Mouse (Mus musculus): Measurements from ENCODE around the gene Mdc1. TPM values are rescaled to one million over a fixed set of nuclear protein-coding genes. Genes with fewer than 3 reads are reported as not detected.

The Mdc1 gene
- 1.2 and 2.3 TPM in 2 replicates for polyA plus RNA-seq (2012; ENCODE audit: insufficient read depth, low replicate concordance)

DNA sequence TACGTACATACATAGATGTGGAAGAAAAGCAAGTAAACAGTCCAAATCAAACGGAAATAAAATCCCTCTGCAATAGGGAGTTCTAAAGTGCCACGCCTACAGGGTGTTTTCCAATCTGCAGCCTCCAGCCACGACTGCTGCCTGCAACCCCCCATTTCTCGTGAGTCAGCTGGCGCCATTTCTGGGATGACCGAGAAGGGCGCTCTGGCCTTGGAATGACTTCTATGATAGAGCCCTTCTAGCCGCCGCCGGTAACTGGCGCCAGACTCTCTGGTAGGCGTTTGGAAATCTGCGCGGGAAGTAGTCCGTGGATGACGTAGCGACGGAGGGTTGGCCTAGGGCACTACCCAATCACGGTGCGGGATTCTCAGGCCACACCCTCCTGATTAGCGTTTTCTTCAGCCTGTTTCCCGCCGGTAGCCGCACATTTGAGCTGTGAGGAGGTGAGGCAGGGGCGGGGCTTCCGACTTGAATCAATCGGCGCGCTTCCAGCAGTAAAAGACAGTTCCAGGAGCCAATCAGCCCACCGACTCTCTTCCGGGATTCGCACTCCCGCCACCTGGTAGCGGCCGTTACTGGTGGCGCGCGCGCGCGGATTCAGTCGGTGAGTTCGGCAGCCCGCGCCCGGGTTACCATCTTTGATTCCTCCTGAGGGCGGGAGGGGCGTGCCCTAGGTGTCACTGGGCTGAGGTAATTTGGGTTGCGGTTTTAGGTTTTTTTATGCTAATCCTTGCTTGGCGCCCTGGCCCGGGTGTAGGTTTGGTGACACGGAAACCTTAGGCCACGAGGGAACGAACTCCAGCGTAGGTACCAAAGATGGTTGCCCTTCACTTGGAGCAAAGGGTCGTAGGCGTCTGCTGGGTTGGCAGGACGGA is at the start of gene Mdc1:
TSS of gene Mdc1 (plus strand) at position 440 of the 875 bp plus-strand sequence.
- TF ChIP-seq GATA1 (IDR thresholded peaks at IDR 0.05; ENCODE audit: borderline replicate concordance, low read length) (no peak), FLI1 (IDR thresholded peaks at IDR 0.05; ENCODE audit: low read length) (peak; percentile 37; the same call in 1 of the 2 replicates)
- H3K9me3 ChIP-seq: no peaks in the 10 kb centered on the region
- H3K4me3 ChIP-seq (replicated peaks): peak within 1 kb of the TSS; percentile 92
- no peaks in the 10 kb centered on the region for H3K27me3 ChIP-seq (replicated peaks)
- peaks cover 27% of the 10 kb centered on the region for H3K36me3 ChIP-seq (replicated peaks; ENCODE audit: low read length)
- peaks cover 37% of the 10 kb centered on the region for H3K4me1 ChIP-seq

DNA sequence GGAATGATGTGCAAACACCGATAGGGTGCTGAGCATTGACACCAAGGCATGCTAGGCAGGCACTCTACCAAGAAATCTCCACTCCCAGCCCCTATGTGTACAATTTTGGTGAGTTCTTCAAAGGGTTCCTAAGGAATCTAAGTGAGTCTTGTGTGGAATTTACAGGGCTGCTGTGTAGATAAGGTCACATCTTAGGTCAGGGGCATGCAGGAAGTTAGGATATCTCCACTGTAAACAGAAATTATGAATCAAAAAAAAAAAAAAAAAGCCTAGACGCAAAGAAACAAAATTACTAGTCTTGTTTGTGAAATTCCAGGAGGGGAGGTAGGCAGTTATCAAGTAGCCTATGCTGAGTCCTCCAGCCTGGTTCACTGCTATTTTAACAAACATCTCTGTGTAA is 48.5 kb upstream of the Mdc1 start:
- Histone ChIP-seq H3K36me3 (replicated peaks; ENCODE audit: low read length) (no peaks in the 10 kb centered on the region), H3K9me3 (0 out of 2 replicates have a peak, but pooled peaks cover 3% of the 10 kb centered on the region), H3K4me3 (replicated peaks) (no peak overlapping the region), H3K27me3 (replicated peaks) (peaks cover 14% of the 10 kb centered on the region), H3K4me1 (peaks cover 25% of the 10 kb centered on the region)
- TF ChIP-seq GATA1 (IDR thresholded peaks at IDR 0.05; ENCODE audit: borderline replicate concordance, low read length) (no peak), FLI1 (IDR thresholded peaks at IDR 0.05; ENCODE audit: low read length) (no peak)

GRCm38 (mm10) chr17:35795099-35795498 is 46.2 kb upstream of the Mdc1 start:
- Histone ChIP-seq H3K27me3 (replicated peaks) (peaks cover 7% of the 10 kb centered on the region), H3K36me3 (replicated peaks; ENCODE audit: low read length) (no peaks in the 10 kb centered on the region), H3K4me3 (replicated peaks) (no peak overlapping the region), H3K4me1 (peaks cover 29% of the 10 kb centered on the region), H3K9me3 (peaks cover 15% of the 10 kb centered on the region)
- TF ChIP-seq GATA1 (IDR thresholded peaks at IDR 0.05; ENCODE audit: borderline replicate concordance, low read length) (no peak), FLI1 (IDR thresholded peaks at IDR 0.05; ENCODE audit: low read length) (no peak)

GRCm38 (mm10) chr17:35795656-35796055 is 45.7 kb upstream of the Mdc1 start:
- peaks cover 29% of the 10 kb centered on the region for H3K4me1 ChIP-seq
- H3K27me3 ChIP-seq (replicated peaks): peaks cover 4% of the 10 kb centered on the region
- peaks cover 15% of the 10 kb centered on the region for H3K9me3 ChIP-seq
- no peak overlapping the region for H3K4me3 ChIP-seq (replicated peaks)
- TF ChIP-seq GATA1 (IDR thresholded peaks at IDR 0.05; ENCODE audit: borderline replicate concordance, low read length) (no peak), FLI1 (IDR thresholded peaks at IDR 0.05; ENCODE audit: low read length) (no peak)
- no peaks in the 10 kb centered on the region for H3K36me3 ChIP-seq (replicated peaks; ENCODE audit: low read length)

- peaks cover 29% of the 10 kb centered on the region for H3K4me1 ChIP-seq
Observed at GRCm38 (mm10) chr17:35796835-35797234, 44.5 kb upstream of the Mdc1 start.

GRCm38 (mm10) chr17:35800905-35801304 is 40.4 kb upstream of the Mdc1 start:
- H3K36me3 ChIP-seq (replicated peaks; ENCODE audit: low read length): no peaks in the 10 kb centered on the region
- peaks cover 24% of the 10 kb centered on the region for H3K27me3 ChIP-seq (replicated peaks)
- peaks cover 14% of the 10 kb centered on the region for H3K4me1 ChIP-seq
- no peak overlapping the region for H3K4me3 ChIP-seq (replicated peaks)
- H3K9me3 ChIP-seq: peaks cover 14% of the 10 kb centered on the region
- TF ChIP-seq GATA1 (IDR thresholded peaks at IDR 0.05; ENCODE audit: borderline replicate concordance, low read length): no peak

More at GRCm38 (mm10) chr17:35796835-35797234, 44.5 kb upstream of the Mdc1 start:
- Histone ChIP-seq H3K9me3 (peaks cover 15% of the 10 kb centered on the region), H3K36me3 (replicated peaks; ENCODE audit: low read length) (no peaks in the 10 kb centered on the region), H3K27me3 (replicated peaks) (peaks cover 5% of the 10 kb centered on the region), H3K4me3 (replicated peaks) (no peak overlapping the region)
- TF ChIP-seq FLI1 (IDR thresholded peaks at IDR 0.05; ENCODE audit: low read length) (no peak), GATA1 (IDR thresholded peaks at IDR 0.05; ENCODE audit: borderline replicate concordance, low read length) (no peak)

DNA sequence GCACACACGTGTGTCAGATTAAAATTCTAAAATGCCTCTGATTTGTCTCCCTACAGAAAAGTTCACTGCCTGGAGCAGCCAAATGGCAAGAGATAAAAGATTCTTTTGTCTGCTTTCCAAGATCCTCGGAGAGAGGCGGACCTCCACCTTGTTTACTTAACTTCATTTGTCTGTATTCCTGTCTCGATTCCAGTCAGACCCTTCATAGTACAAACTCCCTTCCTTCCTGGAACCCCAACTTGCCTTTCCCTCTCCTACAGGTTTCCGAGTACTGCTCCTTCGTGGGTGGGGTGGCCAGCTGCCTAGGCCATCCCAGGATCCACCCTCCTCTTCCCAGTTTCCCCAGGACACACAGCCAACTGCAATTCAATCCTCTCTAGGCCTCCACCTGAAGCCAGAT is 38.3 kb upstream of the Mdc1 start:
- Histone ChIP-seq H3K36me3 (replicated peaks; ENCODE audit: low read length) (no peaks in the 10 kb centered on the region), H3K9me3 (peaks cover 12% of the 10 kb centered on the region), H3K4me1 (peaks cover 16% of the 10 kb centered on the region), H3K4me3 (replicated peaks) (no peak overlapping the region), H3K27me3 (replicated peaks) (peaks cover 24% of the 10 kb centered on the region)
- TF ChIP-seq FLI1 (IDR thresholded peaks at IDR 0.05; ENCODE audit: low read length) (no peak), GATA1 (IDR thresholded peaks at IDR 0.05; ENCODE audit: borderline replicate concordance, low read length) (no peak)

DNA sequence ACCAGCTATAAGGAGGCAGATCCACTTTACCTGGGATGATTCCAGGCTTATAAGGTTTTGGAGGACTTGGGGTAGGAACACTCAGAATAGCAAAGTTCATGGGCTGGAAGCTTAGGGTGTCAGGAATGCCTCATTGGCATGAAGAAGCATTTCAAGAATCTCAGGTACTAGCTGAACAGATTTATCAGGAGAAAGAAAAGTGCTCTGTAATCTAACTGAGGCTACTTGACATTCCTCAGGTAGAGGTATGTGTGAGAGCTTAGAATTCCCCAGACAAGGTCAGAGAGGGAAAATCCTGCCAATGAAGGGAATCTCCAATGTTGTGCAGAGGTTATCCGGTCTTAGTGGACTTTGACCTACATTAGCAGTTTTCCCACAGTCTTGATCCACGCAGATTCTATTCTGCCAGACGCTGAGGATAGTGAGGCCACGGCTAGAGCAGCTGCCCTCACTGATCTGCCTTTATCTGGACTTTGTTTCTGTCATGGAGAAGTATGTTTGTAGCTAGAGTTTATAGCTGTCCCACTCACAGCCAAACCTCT is 37.4 kb upstream of the Mdc1 start:
- no peak for TF ChIP-seq GATA1 (IDR thresholded peaks at IDR 0.05; ENCODE audit: borderline replicate concordance, low read length)
- no peak for TF ChIP-seq FLI1 (IDR thresholded peaks at IDR 0.05; ENCODE audit: low read length)
- H3K36me3 ChIP-seq (replicated peaks; ENCODE audit: low read length): no peaks in the 10 kb centered on the region
- H3K27me3 ChIP-seq (replicated peaks): peaks cover 24% of the 10 kb centered on the region

DNA sequence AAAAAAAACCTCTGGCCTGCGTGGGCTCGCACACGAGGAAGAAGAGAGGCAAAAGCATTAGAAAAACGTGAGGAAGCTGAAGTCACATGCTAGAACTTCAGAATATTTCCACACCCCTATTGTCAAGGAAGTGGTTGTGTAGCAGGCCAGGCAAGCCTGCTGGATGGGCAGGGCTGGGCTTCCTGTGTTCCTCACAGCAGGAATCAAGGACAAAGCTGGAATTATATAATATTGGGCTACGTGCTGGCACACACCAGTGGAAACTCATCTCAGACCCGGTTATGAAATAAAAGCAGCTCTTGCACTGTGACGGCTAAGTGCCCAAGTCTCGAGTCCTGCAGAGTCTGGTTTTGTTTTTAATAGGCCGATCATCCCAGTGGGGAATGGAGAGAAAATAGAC is 33.2 kb upstream of the Mdc1 start:
- H3K9me3 ChIP-seq: no peaks in the 10 kb centered on the region
- no peaks in the 10 kb centered on the region for H3K36me3 ChIP-seq (replicated peaks; ENCODE audit: low read length)
- peaks cover 34% of the 10 kb centered on the region for H3K4me1 ChIP-seq
- H3K27me3 ChIP-seq (replicated peaks): peaks cover 12% of the 10 kb centered on the region
- TF ChIP-seq FLI1 (IDR thresholded peaks at IDR 0.05; ENCODE audit: low read length) (no peak), GATA1 (IDR thresholded peaks at IDR 0.05; ENCODE audit: borderline replicate concordance, low read length) (no peak)
- no peak overlapping the region for H3K4me3 ChIP-seq (replicated peaks)

More for the DNA sequence above, 37.4 kb upstream of the Mdc1 start:
- peaks cover 19% of the 10 kb centered on the region for H3K4me1 ChIP-seq
- H3K4me3 ChIP-seq (replicated peaks): no peak overlapping the region
- peaks cover 3% of the 10 kb centered on the region for H3K9me3 ChIP-seq

DNA sequence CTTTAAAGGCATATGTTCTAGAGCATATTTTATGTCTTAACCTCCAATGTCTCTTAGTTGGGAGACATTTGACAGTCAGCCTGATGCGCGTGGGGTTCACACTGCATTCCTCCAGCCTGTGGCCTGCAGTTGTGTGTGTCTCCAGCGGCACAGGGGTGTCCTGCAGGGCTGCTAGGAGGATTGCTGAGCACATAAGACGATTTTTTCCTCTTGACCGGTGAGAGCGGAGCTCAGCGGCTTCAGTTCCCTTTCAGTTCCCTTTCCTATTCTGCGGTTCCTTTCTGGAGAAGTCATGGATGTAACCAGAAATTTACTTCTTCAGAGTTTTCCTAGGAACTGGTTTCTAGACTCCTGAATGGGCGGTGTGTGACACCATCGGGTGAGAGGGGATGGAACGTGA is 31.9 kb upstream of the Mdc1 start:
- Histone ChIP-seq H3K9me3 (no peaks in the 10 kb centered on the region), H3K4me1 (peaks cover 46% of the 10 kb centered on the region), H3K36me3 (replicated peaks; ENCODE audit: low read length) (no peaks in the 10 kb centered on the region), H3K4me3 (replicated peaks) (no peak overlapping the region), H3K27me3 (replicated peaks) (peaks cover 4% of the 10 kb centered on the region)
- TF ChIP-seq GATA1 (IDR thresholded peaks at IDR 0.05; ENCODE audit: borderline replicate concordance, low read length) (no peak), FLI1 (IDR thresholded peaks at IDR 0.05; ENCODE audit: low read length) (no peak)

Data from megakaryocyte, embryonic 14.5 days (primary cell).